Mouse (Mus musculus) heart, embryonic 13.5 days (tissue): ENCODE data around the gene Pafah1b3. TPM values are rescaled to one million over a fixed set of nuclear protein-coding genes. Genes with fewer than 3 reads are reported as not detected.
A peak's percentile ranks its signal among the peaks of the same experiment; 100 is the strongest.

ENCODE experiments used
- ATAC-seq: fragments of 200-750 bp; cut with Nextera tagmentation; 2 replicates; pipeline ENCODE4 v1.8.0; 2017; ENCODE audit warnings: moderate TSS enrichment; ENCODE audit not compliant: insufficient number of reproducible peaks, low FRiP score, low TSS enrichment; ENCODE audit errors: extremely low read depth
- H3K27ac ChIP-seq: fragments of 300-500 bp; sonication (generic); replicated peaks from 2 replicates; pipeline ENCODE4 v1.5.1; 2015; ENCODE audit warnings: moderate library complexity, mild to moderate bottlenecking, inconsistent platforms
- H3K27me3 ChIP-seq: fragments of 300-500 bp; sonication (generic); replicated peaks from 2 replicates; pipeline ENCODE4 v1.6.1; 2015; ENCODE audit warnings: mild to moderate bottlenecking, inconsistent platforms
- H3K36me3 ChIP-seq: fragments of 300-500 bp; sonication (generic); 2 replicates; pipeline ENCODE4 v1.6.1; 2015; ENCODE audit warnings: mild to moderate bottlenecking, inconsistent platforms
- H3K4me1 ChIP-seq: fragments of 300-500 bp; sonication (generic); 2 replicates; pipeline ENCODE4 v1.6.1; 2015; ENCODE audit warnings: inconsistent platforms
- H3K4me2 ChIP-seq: fragments of 300-500 bp; sonication (generic); 2 replicates; pipeline ENCODE4 v1.6.1; 2015; ENCODE audit warnings: inconsistent platforms, mild to moderate bottlenecking, moderate library complexity
- H3K4me3 ChIP-seq: fragments of 300-500 bp; sonication (generic); 2 replicates; pipeline ENCODE4 v1.5.1; 2015; ENCODE audit warnings: moderate library complexity, mild to moderate bottlenecking, inconsistent platforms
- H3K9ac ChIP-seq: fragments of 300-500 bp; sonication (generic); 2 replicates; pipeline ENCODE4 v1.6.1; 2015; ENCODE audit warnings: inconsistent platforms, mild to moderate bottlenecking, moderate library complexity
- H3K9me3 ChIP-seq: fragments of 300-500 bp; sonication (generic); 2 replicates; pipeline ENCODE4 v1.6.1; 2016; ENCODE audit warnings: inconsistent platforms
- WGBS: fragments of 180-500 bp; shearing (Covaris S2); methylation state at CpG from one replicate; pipeline ENCODE4 v1.1.7; 2015; ENCODE audit warnings: mixed read lengths; 5-methylcytosine and 5-hydroxymethylcytosine counted together
- polyA plus RNA-seq: library from polyadenylated mRNA; unstranded; fragments of >200 nt; fragmentation: Nextera tagmentation; extraction: Ambion mirVana; gene quantifications from 2 replicates; pipeline ENCODE4 v1.2.1, GENCODE M21; 2015

The Pafah1b3 gene
- polyA plus RNA-seq, 1 experiment from 2014 or later = 145 TPM

GRCm38 (mm10) chr7:25288721-25289120, 9.1 kb downstream of the Pafah1b3 start:
- Histone ChIP-seq H3K9ac (no peak overlapping the region), H3K4me3 (no peak overlapping the region), H3K4me2 (no peak overlapping the region), H3K36me3 (peaks cover 92% of the 10 kb centered on the region), H3K27me3 (no peaks in the 10 kb centered on the region), H3K27ac (no peak overlapping the region), H3K4me1 (peaks cover 45% of the 10 kb centered on the region), H3K9me3 (no peaks in the 10 kb centered on the region)
- WGBS = 93% methylated on average over 3 of the region's 3 CpGs
- no peak for ATAC-seq

DNA sequence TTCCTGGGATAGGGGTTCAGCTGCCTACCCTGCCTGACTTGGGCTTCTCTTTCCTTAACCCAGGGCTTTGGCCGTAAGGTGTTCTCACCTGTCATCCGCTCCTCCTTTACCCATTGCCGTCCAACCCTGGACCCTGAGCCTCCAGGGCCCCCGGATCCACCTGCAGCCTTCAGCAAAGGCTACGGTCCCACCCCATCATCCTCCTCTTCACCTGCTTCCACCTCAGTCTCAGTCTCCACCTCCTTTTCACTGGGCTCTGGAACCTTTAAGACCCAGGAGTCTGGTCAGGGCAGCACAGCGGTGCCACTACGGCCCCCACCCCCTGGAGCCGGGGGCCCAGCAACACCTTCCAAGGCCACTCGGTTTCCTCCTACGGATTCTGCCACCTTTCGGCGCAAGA, 9.8 kb downstream of the Pafah1b3 start:
- no peak overlapping the region for H3K4me2 ChIP-seq
- no peak overlapping the region for H3K27ac ChIP-seq
- no peak for ATAC-seq
- no peak overlapping the region for H3K9ac ChIP-seq
- H3K9me3 ChIP-seq = no peaks in the 10 kb centered on the region
- H3K27me3 ChIP-seq = no peaks in the 10 kb centered on the region
- H3K36me3 ChIP-seq = peaks cover 85% of the 10 kb centered on the region
- no peak overlapping the region for H3K4me3 ChIP-seq
- peaks cover 45% of the 10 kb centered on the region for H3K4me1 ChIP-seq
- WGBS = 87% methylated on average over 12 of the region's 12 CpGs

GRCm38 (mm10) chr7:25286989-25287388, 10.8 kb downstream of the Pafah1b3 start:
- Histone ChIP-seq H3K36me3 (peaks cover 75% of the 10 kb centered on the region), H3K9me3 (no peaks in the 10 kb centered on the region), H3K4me3 (no peak overlapping the region), H3K27me3 (no peaks in the 10 kb centered on the region), H3K27ac (no peak overlapping the region), H3K4me1 (peaks cover 39% of the 10 kb centered on the region), H3K4me2 (no peak overlapping the region), H3K9ac (no peak overlapping the region)
- no peak for ATAC-seq
- 77% methylated on average over 8 of the region's 8 CpGs for WGBS

GRCm38 (mm10) chr7:25285511-25286238, 12.1 kb downstream of the Pafah1b3 start:
- peaks cover 36% of the 10 kb centered on the region for H3K4me1 ChIP-seq
- no peak overlapping the region for H3K27ac ChIP-seq
- H3K9me3 ChIP-seq = no peaks in the 10 kb centered on the region
- 89% methylated on average over 20 of the region's 20 CpGs for WGBS
- no peaks in the 10 kb centered on the region for H3K27me3 ChIP-seq
- H3K4me2 ChIP-seq = no peak overlapping the region
- no peak overlapping the region for H3K9ac ChIP-seq
- no peak for ATAC-seq
- H3K4me3 ChIP-seq = no peak overlapping the region
- peaks cover 62% of the 10 kb centered on the region for H3K36me3 ChIP-seq

DNA sequence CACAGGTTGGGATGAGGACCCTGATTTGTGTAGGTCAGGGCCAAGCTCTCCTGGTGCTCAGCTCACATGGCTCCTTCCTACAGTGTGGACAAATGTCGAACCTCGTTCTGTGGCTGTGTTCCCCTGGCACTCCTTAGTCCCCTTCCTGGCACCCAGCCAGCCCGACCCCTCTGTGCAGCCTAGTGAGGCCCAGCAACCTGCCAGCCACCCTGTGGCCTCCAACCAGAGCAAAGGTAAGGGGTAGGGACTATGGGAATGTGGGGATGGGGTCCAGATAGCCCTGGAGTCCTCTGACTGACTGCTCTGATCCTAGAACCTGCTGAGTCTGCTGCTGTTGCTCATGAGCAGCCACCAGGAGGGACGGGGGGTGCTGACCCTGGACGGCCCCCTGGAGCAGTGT, 13.0 kb downstream of the Pafah1b3 start:
- ATAC-seq = no peak
- peak overlapping the region; percentile 87 for H3K9ac ChIP-seq
- H3K27me3 ChIP-seq = no peaks in the 10 kb centered on the region
- H3K36me3 ChIP-seq = peaks cover 53% of the 10 kb centered on the region
- WGBS = 62% methylated on average over 5 of the region's 5 CpGs
- H3K27ac ChIP-seq = peak overlapping the region; percentile 100; the same call in 1 of the 2 replicates
- H3K4me2 ChIP-seq = peak overlapping the region; percentile 97
- H3K4me3 ChIP-seq = peak overlapping the region; percentile 69; the same call in 1 of the 2 replicates
- H3K9me3 ChIP-seq = no peaks in the 10 kb centered on the region
- H3K4me1 ChIP-seq = peaks cover 42% of the 10 kb centered on the region

DNA sequence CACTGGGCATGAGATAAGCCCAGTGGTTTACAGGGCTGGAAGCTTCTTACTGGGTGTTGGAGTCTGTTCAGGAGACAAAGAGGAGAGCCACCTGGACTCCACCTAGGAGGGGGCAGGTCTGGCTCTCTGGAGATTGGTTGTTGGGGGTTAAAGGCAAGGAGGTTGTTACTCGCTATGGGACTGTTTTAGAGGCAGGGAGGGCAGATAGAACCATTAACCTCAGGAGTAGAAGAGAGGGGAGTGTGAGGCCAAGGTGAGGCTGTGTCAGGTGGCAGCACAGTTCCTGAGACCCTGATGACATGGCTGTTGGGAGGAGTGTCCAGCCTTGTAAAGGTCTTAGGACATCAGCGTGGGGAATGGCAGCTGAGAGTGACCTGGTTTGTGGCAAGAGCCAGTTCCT, 13.6 kb downstream of the Pafah1b3 start:
- Histone ChIP-seq H3K4me1 (peaks cover 45% of the 10 kb centered on the region), H3K27ac (peak overlapping the region; percentile 100), H3K36me3 (peaks cover 47% of the 10 kb centered on the region), H3K4me3 (peak overlapping the region; percentile 69), H3K9ac (peak overlapping the region; percentile 87), H3K27me3 (no peaks in the 10 kb centered on the region), H3K4me2 (peak overlapping the region; percentile 97), H3K9me3 (no peaks in the 10 kb centered on the region)
- 58% methylated on average over 2 of the region's 2 CpGs for WGBS
- no peak for ATAC-seq

- peaks cover 42% of the 10 kb centered on the region for H3K36me3 ChIP-seq
- 9% methylated on average over 5 of the region's 5 CpGs for whole genome bisulfite sequencing
- peak overlapping the region; percentile 69 for H3K4me3 ChIP-seq
- peaks cover 45% of the 10 kb centered on the region for H3K4me1 ChIP-seq
- H3K4me2 ChIP-seq = peak overlapping the region; percentile 97
- peak overlapping the region; percentile 100 for H3K27ac ChIP-seq
- no peaks in the 10 kb centered on the region for H3K27me3 ChIP-seq
- ATAC-seq = no peak
- H3K9ac ChIP-seq = peak overlapping the region; percentile 87
- no peaks in the 10 kb centered on the region for H3K9me3 ChIP-seq
Observed at GRCm38 (mm10) chr7:25283637-25284036, 14.1 kb downstream of the Pafah1b3 start.

GRCm38 (mm10) chr7:25282731-25283211, 15.0 kb downstream of the Pafah1b3 start:
- H3K27me3 ChIP-seq = no peaks in the 10 kb centered on the region
- peaks cover 33% of the 10 kb centered on the region for H3K36me3 ChIP-seq
- H3K27ac ChIP-seq = peak overlapping the region; percentile 100
- H3K4me2 ChIP-seq = peak overlapping the region; percentile 97
- peak overlapping the region; percentile 87 for H3K9ac ChIP-seq
- ATAC-seq = peak; percentile 0; the same call in 1 of the 2 replicates
- H3K9me3 ChIP-seq = no peaks in the 10 kb centered on the region
- H3K4me1 ChIP-seq = peaks cover 48% of the 10 kb centered on the region
- peak overlapping the region; percentile 69 for H3K4me3 ChIP-seq
- WGBS = 1% methylated on average over 27 of the region's 36 CpGs

DNA sequence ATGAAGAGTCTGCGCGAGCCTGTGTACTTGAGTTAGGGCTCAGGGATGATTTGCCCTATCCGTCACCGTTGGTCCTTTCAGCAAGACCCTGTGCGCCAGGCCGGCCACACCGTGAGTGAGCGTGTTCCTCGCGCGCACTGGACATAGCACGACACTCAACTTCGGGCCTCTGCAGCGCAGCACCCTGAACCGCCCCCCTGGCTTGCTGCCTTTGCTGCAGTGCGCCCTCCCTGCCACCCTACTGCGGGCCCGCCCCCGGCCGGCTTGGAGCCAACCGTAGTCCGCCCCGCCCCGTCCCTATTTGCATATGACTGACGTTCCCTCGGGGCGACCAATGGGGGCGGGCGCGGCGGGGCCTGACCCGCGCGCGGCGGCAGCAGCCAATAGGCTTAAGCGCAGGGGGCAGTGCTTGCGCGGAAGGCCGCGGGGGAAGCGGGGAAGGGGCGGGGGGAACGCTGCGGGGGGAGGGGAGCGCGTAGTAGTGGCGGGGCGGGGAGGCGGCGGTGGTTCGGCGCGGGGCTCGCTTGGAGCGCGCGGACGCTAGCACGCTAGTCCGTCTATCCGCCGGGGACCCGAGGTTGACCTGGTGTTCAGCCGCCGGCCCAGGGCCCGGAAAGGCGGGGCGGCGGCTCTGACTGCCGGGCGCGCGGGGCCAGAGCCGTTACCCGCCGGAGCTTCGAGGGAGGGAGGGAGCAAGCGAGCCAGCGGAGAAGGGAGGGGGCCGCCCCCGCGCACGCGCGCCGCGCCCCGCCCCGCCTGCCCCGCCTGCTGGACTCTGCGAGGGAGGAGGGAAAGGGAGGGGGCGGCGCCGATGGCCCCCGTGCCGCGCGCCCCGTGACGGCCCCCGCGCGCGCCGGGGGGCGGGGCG, 15.8 kb downstream of the Pafah1b3 start:
- Histone ChIP-seq H3K27me3 (no peaks in the 10 kb centered on the region), H3K9ac (peak overlapping the region; percentile 91), H3K27ac (peak overlapping the region; percentile 100), H3K4me2 (peak overlapping the region; percentile 97), H3K9me3 (no peaks in the 10 kb centered on the region), H3K4me3 (peak overlapping the region; percentile 69), H3K36me3 (peaks cover 25% of the 10 kb centered on the region), H3K4me1 (peaks cover 56% of the 10 kb centered on the region)
- WGBS = under 1% methylated on average over 55 of the region's 108 CpGs
- peak; percentile 79 for ATAC-seq

GRCm38 (mm10) chr7:25281166-25281733, 16.5 kb downstream of the Pafah1b3 start:
- peak overlapping the region; percentile 91 for H3K9ac ChIP-seq
- WGBS = 16% methylated on average over 12 of the region's 12 CpGs
- ATAC-seq = no peak

More at GRCm38 (mm10) chr7:25281166-25281733, 16.5 kb downstream of the Pafah1b3 start:
- H3K27me3 ChIP-seq = no peaks in the 10 kb centered on the region
- peak overlapping the region; percentile 69 for H3K4me3 ChIP-seq
- H3K4me2 ChIP-seq = peak overlapping the region; percentile 92
- peaks cover 18% of the 10 kb centered on the region for H3K36me3 ChIP-seq
- peak overlapping the region; percentile 100 for H3K27ac ChIP-seq
- no peaks in the 10 kb centered on the region for H3K9me3 ChIP-seq
- peaks cover 63% of the 10 kb centered on the region for H3K4me1 ChIP-seq
